15 mouse cellular contexts compared by ENCODE assay signal in genomic region chr3:127458420-127458798, GRCm38 (mm10). TPM values are rescaled to one million over a fixed set of nuclear protein-coding genes. Genes with fewer than 3 reads are reported as not detected.
DNase-seq lines count a peak whose midpoint lies in the region; ATAC-seq and TF ChIP-seq lines count a peak whose summit lies in the region.
"Had no signal": no experiment of that assay in that cellular context is flagged by ENCODE, and none has a peak within 500 bp of the region (broad histone marks: within the 10 kb centered on the region; RNA-seq: fewer than 3 reads in every experiment).

No protein-coding gene starts in this region.

- H3K27me3 ChIP-seq in heart, embryonic 12.5 days (replicated peaks): no peaks in the 10 kb centered on the region
- peaks cover 9% of the 10 kb centered on the region for H3K27me3 ChIP-seq in E14TG2a.4 (ENCODE audit: insufficient read depth, low read length)
- H3K27me3 ChIP-seq in embryonic facial prominence, embryonic 10.5 days (replicated peaks; ENCODE audit: low read depth, poor library complexity, severe bottlenecking): peaks cover 37% of the 10 kb centered on the region
- no peaks in the 10 kb centered on the region; the same call in 1 of the 2 replicates for H3K27me3 ChIP-seq in liver, embryonic 12.5 days (replicated peaks)
- H3K27me3 ChIP-seq: embryonic facial prominence, embryonic 15.5 days had no signal

- H3K36me3 ChIP-seq in heart, embryonic 12.5 days: no peaks in the 10 kb centered on the region
- no peaks in the 10 kb centered on the region for H3K36me3 ChIP-seq in E14TG2a.4 (ENCODE audit: insufficient read depth, low read length)
- no peaks in the 10 kb centered on the region for H3K36me3 ChIP-seq in embryonic facial prominence, embryonic 10.5 days (replicated peaks)
- H3K36me3 ChIP-seq in liver, embryonic 12.5 days: no peaks in the 10 kb centered on the region
- H3K36me3 ChIP-seq: embryonic facial prominence, embryonic 15.5 days had no signal

- peak; percentile 64; the same call in 1 of the 2 replicates for ATAC-seq in heart, embryonic 12.5 days (ENCODE audit: insufficient number of reproducible peaks, low FRiP score)
- ATAC-seq in liver, embryonic 12.5 days: peak; percentile 53; the same call in 1 of the 2 replicates
- ATAC-seq: forebrain, postnatal 0 days; hindbrain, embryonic 16.5 days had no signal

- H3K27ac ChIP-seq in heart, embryonic 12.5 days (ENCODE audit: poor library complexity, severe bottlenecking): peak overlapping the region; percentile 41; the same call in 1 of the 2 replicates
- H3K27ac ChIP-seq in embryonic facial prominence, embryonic 10.5 days (replicated peaks): 0 out of 2 replicates have a peak overlapping the region, but pooled peaks have one; percentile 32
- peak overlapping the region; percentile 62; the same call in 1 of the 2 replicates for H3K27ac ChIP-seq in liver, embryonic 12.5 days
- H3K27ac ChIP-seq: embryonic facial prominence, embryonic 15.5 days had no signal

- H3K4me2 ChIP-seq in heart, embryonic 12.5 days: peak overlapping the region; percentile 46
- peak overlapping the region; percentile 67 for H3K4me2 ChIP-seq in liver, embryonic 12.5 days
- H3K4me2 ChIP-seq: embryonic facial prominence, embryonic 15.5 days had no signal

- intact Hi-C loops in heart, postnatal 25 days (cut with DNase I): loop anchor here (10.0 kb wide), 1 partner anchor 274 kb away; no protein-coding TSS in a partner anchor

- H3K9me3 ChIP-seq in heart, embryonic 12.5 days (replicated peaks): no peaks in the 10 kb centered on the region
- H3K9me3 ChIP-seq in E14TG2a.4 (ENCODE audit: low read length): no peaks in the 10 kb centered on the region
- no peaks in the 10 kb centered on the region for H3K9me3 ChIP-seq in embryonic facial prominence, embryonic 10.5 days
- no peaks in the 10 kb centered on the region for H3K9me3 ChIP-seq in liver, embryonic 12.5 days (replicated peaks)
- H3K9me3 ChIP-seq: embryonic facial prominence, embryonic 15.5 days had no signal

- DNase-seq in heart, postnatal 25 days (ENCODE audit: low spot score): no peak
- no peak for DNase-seq in embryonic facial prominence, embryonic 10.5 days (ENCODE audit: low spot score)
- no peak for DNase-seq in testis, postnatal 10 days (ENCODE audit: low spot score)
- DNase-seq in kidney, adult 11 months: no peak
- DNase-seq in adrenal gland, postnatal 10 days: no peak
- DNase-seq: cerebellum, adult 2 months; forebrain, postnatal 0 days; gastrocnemius, postnatal 25 days; lung, adult 2 months; right cerebral cortex, adult 18-20 months had no signal

- H3K4me1 ChIP-seq in heart, embryonic 12.5 days (replicated peaks): peaks cover 21% of the 10 kb centered on the region
- H3K4me1 ChIP-seq in E14TG2a.4 (replicated peaks; ENCODE audit: low read depth, low read length): peaks cover 68% of the 10 kb centered on the region
- peaks cover 8% of the 10 kb centered on the region; the same call in 1 of the 2 replicates for H3K4me1 ChIP-seq in embryonic facial prominence, embryonic 10.5 days
- peaks cover 34% of the 10 kb centered on the region for H3K4me1 ChIP-seq in liver, embryonic 12.5 days
- H3K4me1 ChIP-seq: embryonic facial prominence, embryonic 15.5 days had no signal

- H3K4me3 ChIP-seq in heart, embryonic 12.5 days: no peak overlapping the region
- peak overlapping the region; percentile 41 for H3K4me3 ChIP-seq in E14TG2a.4 (replicated peaks; ENCODE audit: low read length)
- H3K4me3 ChIP-seq in embryonic facial prominence, embryonic 10.5 days: no peak overlapping the region
- H3K4me3 ChIP-seq in liver, embryonic 12.5 days: peak overlapping the region; percentile 39
- H3K4me3 ChIP-seq: embryonic facial prominence, embryonic 15.5 days had no signal

- TF ChIP-seq CTCF in E14TG2a.4 (conservative IDR thresholded peaks at IDR 0.05; ENCODE audit: low read length): no peak

- WGBS in heart, embryonic 12.5 days: 5% methylated on average over 6 of the region's 6 CpGs
- 33% methylated on average over 6 of the region's 6 CpGs for WGBS in embryonic facial prominence, embryonic 10.5 days
- WGBS in liver, embryonic 12.5 days (ENCODE audit: insufficient replicate concordance): 6% methylated on average over 6 of the region's 6 CpGs

- no peak overlapping the region for H3K9ac ChIP-seq in heart, embryonic 12.5 days
- H3K9ac ChIP-seq in liver, embryonic 12.5 days: peak overlapping the region; percentile 46
- H3K9ac ChIP-seq: embryonic facial prominence, embryonic 15.5 days; forebrain, postnatal 0 days had no signal

RNA-seq across cellular contexts. Expression of gene Ank2, which starts 40.7 kb away (rescaled TPM):
- 42.5 and 45.7 TPM in 2 replicates for polyA plus RNA-seq in heart, embryonic 12.5 days (2016; fragmentation: Nextera tagmentation; extraction: Ambion mirVana)
- 100 to 1,000 TPM; 299 to 338 TPM for total RNA-seq in heart, postnatal 25 days (2021)
- polyA plus RNA-seq in embryonic facial prominence, embryonic 10.5 days (2016; fragmentation: Nextera tagmentation; extraction: Ambion mirVana): 32.2 and 35.7 TPM in 2 replicates
- polyA plus RNA-seq in liver, embryonic 12.5 days (2016; fragmentation: Nextera tagmentation; extraction: Ambion mirVana): 9.0 and 10.1 TPM in 2 replicates
- total RNA-seq in adrenal gland, postnatal 10 days (2021): 10 to 100 TPM; 56.9 to 95.8 TPM

Comparison
In these comparisons a context has a peak if more than half of its experiments do, and no peak if none do; other contexts are left out.
1. H3K4me3 ChIP-seq: peak in E14TG2a.4 (single experiment) and liver, embryonic 12.5 days (single experiment); none in heart, embryonic 12.5 days (single experiment) and embryonic facial prominence, embryonic 10.5 days (single experiment).
2. Peak in every context shown above with its lines, with median percentiles within 50 percentile points of each other: H3K27ac ChIP-seq.